Mouse (Mus musculus) granulocyte monocyte progenitor cell, adult 5-6 weeks (primary cell): ENCODE measurements at regions not wholly inside any gene's neighbourhood (a gene's known extent, or its start where the extent isn't known, plus 50 kb on each side); places are given as distances from the start of the nearest gene placed in this dataset.

ENCODE experiments used
- ATAC-seq: replicated peaks from 2 replicates; pipeline ENCODE4 v1.8.0; 2016; ENCODE audit warnings: mild to moderate bottlenecking, moderate TSS enrichment, inconsistent platforms; ENCODE audit not compliant: poor library complexity, severe bottlenecking

GRCm38 (mm10) chr8:126753059-126753855 lies 159.5 kb upstream of the Irf2bp2 start:
- ATAC-seq: no peak

- no peak for ATAC-seq
These were observed 157.8 kb upstream of the Irf2bp2 start for GRCm38 (mm10) chr8:126751416-126752140.

- ATAC-seq: no peak
These were observed 152.4 kb upstream of the Irf2bp2 start for GRCm38 (mm10) chr8:126745992-126746775.

- ATAC-seq: no peak
These were observed 151.1 kb upstream of the Irf2bp2 start for GRCm38 (mm10) chr8:126744747-126745382.

- ATAC-seq: no peak
These were observed 149.5 kb upstream of the Irf2bp2 start for GRCm38 (mm10) chr8:126743296-126743695.

- ATAC-seq: no peak
These were observed 148.3 kb upstream of the Irf2bp2 start for GRCm38 (mm10) chr8:126742081-126742480.

GRCm38 (mm10) chr8:126741031-126741430 lies 147.2 kb upstream of the Irf2bp2 start:
- no peak for ATAC-seq

GRCm38 (mm10) chr8:126739768-126740167 lies 146.0 kb upstream of the Irf2bp2 start:
- ATAC-seq: no peak

- no peak for ATAC-seq
These were observed 143.2 kb upstream of the Irf2bp2 start for GRCm38 (mm10) chr8:126737032-126737431.

GRCm38 (mm10) chr8:126736441-126736962 lies 142.7 kb upstream of the Irf2bp2 start:
- ATAC-seq: peak; percentile 11

GRCm38 (mm10) chr8:126735488-126736440 lies 142.0 kb upstream of the Irf2bp2 start:
- ATAC-seq: peak; percentile 91

- ATAC-seq: no peak
These were observed 141.1 kb upstream of the Irf2bp2 start for GRCm38 (mm10) chr8:126734743-126735487.

GRCm38 (mm10) chr8:126733779-126734178 lies 140.0 kb upstream of the Irf2bp2 start:
- no peak for ATAC-seq

- no peak for ATAC-seq
These were observed 139.5 kb upstream of the Irf2bp2 start for GRCm38 (mm10) chr8:126733307-126733706.

GRCm38 (mm10) chr8:126730017-126730631 lies 136.3 kb upstream of the Irf2bp2 start:
- peak; percentile 58 for ATAC-seq

GRCm38 (mm10) chr8:126728987-126729632 lies 135.3 kb upstream of the Irf2bp2 start:
- ATAC-seq: no peak

- no peak for ATAC-seq
These were observed 134.3 kb upstream of the Irf2bp2 start for GRCm38 (mm10) chr8:126728135-126728534.
